Mouse (Mus musculus) CH12.LX (cell line): ENCODE data around the gene Olfr224.

Experiments
- CHD2 ChIP-seq: IDR thresholded peaks from 2 replicates; pipeline ENCODE4 v1.6.1; 2011; ENCODE audit warnings: low read length, improper control_type of control experiment
- CTCF ChIP-seq, 2 experiments: IDR thresholded peaks in 1 of 2; conservative IDR thresholded peaks in 1 of 2; 2 replicates each; pipeline ENCODE4 v1.5.1; 2011 to 2012; ENCODE audit warnings: low read depth in 2 of 2, low read length in 2 of 2, improper control_type of control experiment in 1 of 2, inconsistent platforms in 1 of 2, mild to moderate bottlenecking in 1 of 2, moderate library complexity in 1 of 2
- EP300 ChIP-seq: IDR thresholded peaks from 2 replicates; pipeline ENCODE4 v1.6.1; 2011; ENCODE audit warnings: low read length, improper control_type of control experiment
- HCFC1 ChIP-seq: IDR thresholded peaks from 2 replicates; pipeline ENCODE4 v1.6.1; 2012; ENCODE audit warnings: low read depth, mild to moderate bottlenecking, inconsistent platforms, low read length, improper control_type of control experiment
- JUN ChIP-seq: IDR thresholded peaks from 2 replicates; pipeline ENCODE4 v1.6.1; 2011; ENCODE audit warnings: low read depth, mild to moderate bottlenecking, low read length, improper control_type of control experiment, moderate library complexity; ENCODE audit not compliant: insufficient read depth
- KAT2A ChIP-seq: IDR thresholded peaks from 2 replicates; pipeline ENCODE4 v1.6.1; 2012; ENCODE audit warnings: low read length, improper control_type of control experiment, inconsistent platforms; ENCODE audit not compliant: insufficient replicate concordance
- POLR2A ChIP-seq: IDR thresholded peaks from 2 replicates; pipeline ENCODE4 v1.6.1; 2011; ENCODE audit warnings: low read depth, mild to moderate bottlenecking, improper control_type of control experiment, low read length
- POLR2AphosphoS2 ChIP-seq: IDR thresholded peaks from 2 replicates; pipeline ENCODE4 v1.6.1; 2011; ENCODE audit warnings: low read depth, low read length, improper control_type of control experiment
- SIN3A ChIP-seq: IDR thresholded peaks from 2 replicates; pipeline ENCODE4 v1.6.1; 2012; ENCODE audit warnings: low read length, improper control_type of control experiment, inconsistent platforms
- UBTF ChIP-seq: IDR thresholded peaks from 2 replicates; pipeline ENCODE4 v1.6.1; 2012; ENCODE audit warnings: low read depth, mild to moderate bottlenecking, inconsistent platforms, low read length, improper control_type of control experiment, moderate library complexity
- ZC3H11A ChIP-seq: IDR thresholded peaks from 2 replicates; pipeline ENCODE4 v1.6.1; 2012; ENCODE audit warnings: low read depth, mild to moderate bottlenecking, inconsistent platforms, low read length, improper control_type of control experiment
- ZMIZ1 ChIP-seq: IDR thresholded peaks from 2 replicates; pipeline ENCODE4 v1.6.1; 2012; ENCODE audit warnings: low read depth, mild to moderate bottlenecking, inconsistent platforms, low read length, improper control_type of control experiment

GRCm38 (mm10) chr11:58577430-58577829 lies 7.1 kb upstream of the Olfr224 start, which contains the start of gene Olfr325:
- TF ChIP-seq EP300 (no peak), ZMIZ1 (no peak), POLR2AphosphoS2 (no peak), CTCF (conservative IDR thresholded peaks at IDR 0.05 in 1 of 2, IDR thresholded peaks at IDR 0.05 in 1 of 2; ENCODE audit: low read depth in 2 of 2, low read length in 2 of 2) (no peak), SIN3A (no peak), HCFC1 (no peak), KAT2A (no peak), UBTF (no peak), POLR2A (no peak), CHD2 (no peak), JUN (no peak), ZC3H11A (no peak)
